Mouse (Mus musculus) E14TG2a.4 (cell line): ENCODE data around the gene Atxn7.

Source experiments
- CTCF ChIP-seq: conservative IDR thresholded peaks from 2 replicates; pipeline ENCODE4 v1.5.1; 2014; ENCODE audit warnings: low read length
- NANOG ChIP-seq: IDR thresholded peaks from 2 replicates; pipeline ENCODE4 v1.6.1; 2014; ENCODE audit warnings: borderline replicate concordance, low read length, mixed read lengths
- POU5F1 ChIP-seq: IDR thresholded peaks from 2 replicates; pipeline ENCODE4 v1.6.1; 2014; ENCODE audit warnings: low read length, borderline replicate concordance

DNA sequence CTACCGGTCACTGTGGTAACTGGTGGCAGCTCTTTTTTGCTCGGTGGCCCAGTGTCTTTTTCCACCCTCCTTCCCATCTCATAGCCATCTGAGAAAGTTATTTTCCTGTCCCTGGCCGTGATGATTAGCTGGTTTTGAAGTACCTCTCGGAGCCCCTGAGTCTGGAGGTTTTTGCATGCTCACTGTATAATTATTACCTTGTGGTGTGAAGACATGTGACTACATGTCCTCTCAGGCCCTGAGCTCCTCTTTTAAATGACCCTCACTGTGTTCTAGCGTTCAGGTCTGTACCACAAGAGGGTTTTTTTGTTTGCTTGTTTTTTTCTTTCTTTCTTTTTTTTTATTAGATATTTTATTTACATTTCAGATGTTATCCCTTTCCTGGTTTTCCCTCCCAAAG, 7.2 kb downstream of the Atxn7 start:
- no peak for TF ChIP-seq CTCF
- TF ChIP-seq NANOG = no peak
- no peak for TF ChIP-seq POU5F1
